Mouse (Mus musculus) hindbrain, embryonic 12.5 days (tissue): Measurements from ENCODE around the gene Satb2. TPM values are rescaled to one million over a fixed set of nuclear protein-coding genes. Genes with fewer than 3 reads are reported as not detected.

Source experiments
- ATAC-seq: fragments of 200-750 bp; cut with Nextera tagmentation; 2 replicates; pipeline ENCODE4 v1.8.0; 2017; ENCODE audit warnings: moderate TSS enrichment; ENCODE audit not compliant: low FRiP score
- H3K27ac ChIP-seq: fragments of 300-500 bp; sonication (generic); 2 replicates; pipeline ENCODE4 v1.5.1; 2016; ENCODE audit warnings: mild to moderate bottlenecking
- H3K27me3 ChIP-seq: fragments of 300-500 bp; sonication (generic); 2 replicates; pipeline ENCODE4 v1.6.1; 2016; ENCODE audit warnings: mild to moderate bottlenecking
- H3K36me3 ChIP-seq: fragments of 300-500 bp; sonication (generic); 2 replicates; pipeline ENCODE4 v1.6.1; 2016; ENCODE audit warnings: mild to moderate bottlenecking
- H3K4me1 ChIP-seq: fragments of 300-500 bp; sonication (generic); 2 replicates; pipeline ENCODE4 v1.6.1; 2016
- H3K4me2 ChIP-seq: fragments of 300-500 bp; sonication (generic); replicated peaks from 2 replicates; pipeline ENCODE4 v1.6.1; 2016; ENCODE audit warnings: mild to moderate bottlenecking
- H3K4me3 ChIP-seq: fragments of 300-500 bp; sonication (generic); 2 replicates; pipeline ENCODE4 v1.5.1; 2016; ENCODE audit warnings: mild to moderate bottlenecking
- H3K9ac ChIP-seq: fragments of 300-500 bp; sonication (generic); 2 replicates; pipeline ENCODE4 v1.6.1; 2016; ENCODE audit warnings: mild to moderate bottlenecking, moderate library complexity
- H3K9me3 ChIP-seq: fragments of 300-500 bp; sonication (generic); replicated peaks from 2 replicates; pipeline ENCODE4 v1.6.1; 2016; ENCODE audit warnings: mild to moderate bottlenecking
- WGBS: fragments of 180-500 bp; shearing (Covaris S2); methylation state at CpG from one replicate; pipeline ENCODE4 v1.1.7; 2016; 5-methylcytosine and 5-hydroxymethylcytosine counted together
- polyA plus RNA-seq: library from polyadenylated mRNA; unstranded; fragments of >200 nt; fragmentation: Nextera tagmentation; extraction: Ambion mirVana; gene quantifications from 2 replicates; pipeline ENCODE4 v1.2.1, GENCODE M21; 2016

Gene Satb2
- polyA plus RNA-seq, 1 experiment from 2014 or later: 0.98 TPM

DNA sequence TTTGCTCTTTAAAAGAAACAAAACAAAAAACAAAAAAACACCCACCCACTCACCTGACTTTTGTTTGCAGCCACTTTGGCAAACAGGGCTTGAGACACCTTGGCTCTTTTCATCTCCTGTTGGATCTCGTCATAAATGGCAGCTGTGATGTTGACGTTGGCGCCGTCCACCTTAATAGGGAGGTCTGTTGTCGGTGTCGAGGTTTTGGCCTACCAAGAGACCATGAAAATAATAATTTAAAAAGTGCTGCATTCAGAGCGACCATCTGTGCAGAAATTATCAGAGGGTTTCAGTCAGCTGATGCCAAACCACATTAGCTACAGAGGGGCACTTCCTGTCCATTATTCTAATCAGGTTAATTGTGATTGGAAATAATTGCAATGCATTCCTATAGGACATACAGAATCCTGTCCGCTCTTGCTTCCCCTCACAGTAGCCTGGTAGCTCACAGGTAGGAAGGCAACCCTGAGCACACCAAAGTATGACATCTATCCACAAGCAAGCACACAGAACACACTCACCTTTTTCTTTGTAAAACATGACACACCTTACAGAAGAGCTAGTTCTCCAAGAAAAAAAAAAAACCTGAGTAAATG lies 132.8 kb downstream of the Satb2 start:
- Histone ChIP-seq H3K9ac (no peak overlapping the region), H3K27ac (no peak overlapping the region), H3K36me3 (no peaks in the 10 kb centered on the region), H3K9me3 (no peaks in the 10 kb centered on the region), H3K4me1 (peaks cover 8% of the 10 kb centered on the region), H3K4me2 (no peak overlapping the region), H3K4me3 (no peak overlapping the region), H3K27me3 (no peaks in the 10 kb centered on the region)
- WGBS: 71% methylated on average over 8 of the region's 8 CpGs
- peak; percentile 65 for ATAC-seq

GRCm38 (mm10) chr1:56844551-56845330 lies 133.7 kb downstream of the Satb2 start:
- no peaks in the 10 kb centered on the region for H3K9me3 ChIP-seq
- WGBS: 11% methylated on average over 10 of the region's 10 CpGs
- peak; percentile 61 for ATAC-seq
- no peaks in the 10 kb centered on the region for H3K36me3 ChIP-seq
- no peak overlapping the region for H3K4me3 ChIP-seq
- H3K9ac ChIP-seq: no peak overlapping the region
- H3K4me1 ChIP-seq: peaks cover 8% of the 10 kb centered on the region
- H3K27ac ChIP-seq: no peak overlapping the region
- peak overlapping the region; percentile 24; the same call in 1 of the 2 replicates for H3K4me2 ChIP-seq
- no peaks in the 10 kb centered on the region for H3K27me3 ChIP-seq

DNA sequence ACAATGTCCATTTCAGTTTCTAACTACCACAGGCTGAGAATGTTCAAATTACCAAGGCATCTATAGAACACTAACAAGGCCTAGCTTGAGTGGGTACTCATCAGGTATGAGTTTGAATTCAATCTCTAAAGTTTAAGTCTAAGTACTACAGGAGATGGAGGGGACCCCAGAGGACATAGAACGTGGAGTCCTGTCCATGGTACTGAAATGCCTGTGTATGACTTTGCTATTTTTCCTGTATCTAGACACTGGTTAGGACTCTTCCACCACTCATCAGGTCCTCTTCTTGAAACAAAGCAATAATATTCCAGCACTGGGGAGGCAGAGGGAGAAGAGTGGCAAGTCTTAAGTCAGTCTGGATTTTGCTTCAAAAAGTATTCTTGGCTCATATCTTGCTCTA lies 139.5 kb downstream of the Satb2 start:
- H3K36me3 ChIP-seq: no peaks in the 10 kb centered on the region
- no peak overlapping the region for H3K4me3 ChIP-seq
- no peak overlapping the region for H3K4me2 ChIP-seq
- peaks cover 18% of the 10 kb centered on the region for H3K4me1 ChIP-seq
- ATAC-seq: no peak
- H3K9me3 ChIP-seq: no peaks in the 10 kb centered on the region
- no peak overlapping the region for H3K27ac ChIP-seq
- 66% methylated on average over 1 of the region's 1 CpGs for WGBS
- no peak overlapping the region for H3K9ac ChIP-seq
- no peaks in the 10 kb centered on the region for H3K27me3 ChIP-seq

DNA sequence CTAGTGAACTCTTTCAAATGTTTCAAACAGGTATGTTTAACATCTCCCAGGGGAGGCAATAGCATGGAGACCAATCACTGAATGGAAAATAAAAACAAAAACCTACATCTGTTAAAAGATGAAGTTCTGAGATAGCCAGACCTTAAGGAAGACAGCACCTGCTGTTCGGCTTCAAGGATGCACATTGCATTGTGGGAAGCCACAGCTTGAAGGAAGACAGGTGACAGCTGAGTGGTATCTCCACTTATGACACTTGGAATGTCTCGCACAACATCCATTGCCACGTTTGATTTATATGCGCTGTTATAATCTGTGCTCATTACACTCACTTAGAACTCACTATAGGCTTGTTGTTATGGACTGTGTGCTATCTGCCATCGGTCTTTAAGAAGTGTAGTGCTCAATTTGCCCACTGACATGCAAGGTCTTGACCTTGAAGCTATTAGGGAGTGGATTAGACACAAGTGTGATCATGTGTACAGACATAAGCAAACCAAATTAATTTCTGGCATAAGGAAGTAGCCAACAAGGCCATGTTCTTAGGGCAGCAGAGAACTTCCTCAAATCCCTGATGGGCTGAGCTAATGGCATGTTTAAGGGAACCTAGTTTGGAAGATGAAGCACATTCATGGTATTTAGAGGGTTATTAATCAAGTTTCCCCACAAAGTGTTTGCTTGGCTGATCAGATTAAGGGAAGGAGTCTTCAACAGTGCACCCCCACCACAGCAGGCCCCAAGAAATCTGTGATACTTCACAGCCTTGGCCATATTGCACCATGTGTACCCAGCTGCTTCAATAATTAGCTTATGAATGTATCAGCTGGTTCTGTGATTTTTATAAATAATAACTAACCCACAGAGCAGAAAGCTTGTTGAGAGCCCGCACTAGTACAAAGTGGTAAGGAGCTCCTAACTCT lies 144.2 kb downstream of the Satb2 start:
- Histone ChIP-seq H3K9me3 (no peaks in the 10 kb centered on the region), H3K36me3 (no peaks in the 10 kb centered on the region), H3K4me2 (no peak overlapping the region), H3K27me3 (no peaks in the 10 kb centered on the region), H3K9ac (no peak overlapping the region), H3K4me3 (no peak overlapping the region), H3K27ac (peak overlapping the region; percentile 71; the same call in 1 of the 2 replicates), H3K4me1 (peaks cover 26% of the 10 kb centered on the region)
- WGBS: 63% methylated on average over 6 of the region's 6 CpGs
- peak; percentile 67 for ATAC-seq

- 12% methylated on average over 6 of the region's 6 CpGs for WGBS
- Histone ChIP-seq H3K4me2 (no peak overlapping the region), H3K4me3 (no peak overlapping the region), H3K9me3 (no peaks in the 10 kb centered on the region), H3K27ac (peak overlapping the region; percentile 71; the same call in 1 of the 2 replicates), H3K9ac (no peak overlapping the region), H3K27me3 (no peaks in the 10 kb centered on the region), H3K4me1 (peaks cover 26% of the 10 kb centered on the region), H3K36me3 (no peaks in the 10 kb centered on the region)
- ATAC-seq: peak; percentile 92
Observed at GRCm38 (mm10) chr1:56833307-56833706, 145.1 kb downstream of the Satb2 start.

DNA sequence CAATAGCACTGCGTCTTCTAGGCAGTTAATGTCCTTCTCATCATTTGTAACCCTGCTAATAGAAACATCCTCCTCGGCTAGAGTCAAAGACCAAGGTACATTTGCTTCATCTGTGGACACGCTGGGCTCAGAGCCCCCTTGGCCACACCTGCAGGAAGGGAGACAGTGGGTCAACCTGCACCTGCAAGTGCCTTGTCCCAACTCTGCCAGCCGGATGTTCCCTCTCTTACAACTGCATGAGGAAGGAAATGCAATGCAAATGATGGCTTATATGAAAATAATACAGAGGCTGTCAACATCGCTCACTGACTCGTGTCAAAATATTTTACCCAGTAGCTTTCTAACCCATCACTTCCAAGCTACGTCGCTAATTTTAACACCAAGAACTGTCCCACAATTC lies 145.7 kb downstream of the Satb2 start:
- Histone ChIP-seq H3K4me2 (no peak overlapping the region), H3K9me3 (no peaks in the 10 kb centered on the region), H3K4me1 (peaks cover 26% of the 10 kb centered on the region), H3K9ac (no peak overlapping the region), H3K27me3 (no peaks in the 10 kb centered on the region), H3K36me3 (no peaks in the 10 kb centered on the region), H3K27ac (peak overlapping the region; percentile 71), H3K4me3 (no peak overlapping the region)
- ATAC-seq: no peak
- 67% methylated on average over 8 of the region's 8 CpGs for WGBS

DNA sequence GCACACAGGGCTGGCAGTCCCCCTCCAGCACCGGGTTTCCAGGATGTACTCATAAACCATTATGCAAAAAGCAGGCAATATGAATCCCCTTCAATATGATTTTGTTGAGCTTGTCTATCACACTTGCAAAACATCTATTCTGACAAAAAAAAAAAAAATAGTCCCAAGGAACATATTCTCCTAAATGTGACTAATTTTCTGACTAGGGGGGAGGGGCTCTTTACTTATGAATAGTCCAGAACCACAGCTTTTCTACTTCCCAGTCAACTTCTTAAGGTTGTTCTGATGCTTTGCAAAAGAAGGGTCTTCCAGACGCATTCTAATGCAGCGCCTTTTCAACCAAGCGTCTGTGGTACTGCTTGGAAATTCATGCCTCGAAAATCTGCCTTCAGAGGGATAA lies 155.7 kb downstream of the Satb2 start:
- Histone ChIP-seq H3K36me3 (no peaks in the 10 kb centered on the region), H3K4me2 (no peak overlapping the region), H3K4me1 (no peaks in the 10 kb centered on the region), H3K4me3 (no peak overlapping the region), H3K27me3 (no peaks in the 10 kb centered on the region), H3K9me3 (no peaks in the 10 kb centered on the region), H3K27ac (no peak overlapping the region), H3K9ac (no peak overlapping the region)
- ATAC-seq: no peak
- WGBS: 87% methylated on average over 5 of the region's 5 CpGs

GRCm38 (mm10) chr1:56822025-56822424 lies 156.4 kb downstream of the Satb2 start:
- WGBS: 92% methylated on average over 3 of the region's 3 CpGs
- Histone ChIP-seq H3K27ac (no peak overlapping the region), H3K9ac (no peak overlapping the region), H3K4me3 (no peak overlapping the region), H3K36me3 (no peaks in the 10 kb centered on the region), H3K9me3 (no peaks in the 10 kb centered on the region), H3K4me2 (no peak overlapping the region), H3K27me3 (no peaks in the 10 kb centered on the region), H3K4me1 (no peaks in the 10 kb centered on the region)
- no peak for ATAC-seq

GRCm38 (mm10) chr1:56813506-56813905 lies 164.9 kb downstream of the Satb2 start:
- H3K4me2 ChIP-seq: no peak overlapping the region
- no peaks in the 10 kb centered on the region for H3K27me3 ChIP-seq
- no peak overlapping the region for H3K4me3 ChIP-seq
- no peaks in the 10 kb centered on the region for H3K36me3 ChIP-seq
- H3K9ac ChIP-seq: no peak overlapping the region
- H3K4me1 ChIP-seq: no peaks in the 10 kb centered on the region
- H3K9me3 ChIP-seq: no peaks in the 10 kb centered on the region
- H3K27ac ChIP-seq: no peak overlapping the region
- ATAC-seq: no peak

- 88% methylated on average over 4 of the region's 4 CpGs for WGBS
- Histone ChIP-seq H3K4me3 (no peak overlapping the region), H3K4me2 (no peak overlapping the region), H3K36me3 (no peaks in the 10 kb centered on the region), H3K9me3 (no peaks in the 10 kb centered on the region), H3K27me3 (no peaks in the 10 kb centered on the region), H3K9ac (no peak overlapping the region), H3K27ac (no peak overlapping the region), H3K4me1 (no peaks in the 10 kb centered on the region)
- no peak for ATAC-seq
Observed at GRCm38 (mm10) chr1:56812961-56813360, 165.5 kb downstream of the Satb2 start.

DNA sequence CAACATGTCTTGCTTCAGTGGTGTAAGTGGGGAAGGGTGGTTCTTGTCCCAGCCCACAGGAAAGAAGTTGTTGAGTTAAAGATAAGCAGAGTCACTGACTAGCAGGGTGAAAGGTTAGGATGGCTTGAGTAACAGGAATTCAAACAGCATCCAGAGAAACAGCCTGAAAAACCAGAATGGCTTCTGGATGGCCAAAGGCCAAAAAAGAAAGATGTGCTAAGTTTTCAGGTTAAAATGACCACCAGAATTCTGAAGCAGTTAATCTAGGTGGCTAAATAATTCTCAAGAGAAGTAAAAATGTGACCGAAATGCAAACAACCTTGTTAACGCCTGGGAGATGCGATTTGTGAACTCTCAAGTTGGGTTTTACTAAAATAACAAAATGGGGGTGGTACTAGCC lies 167.0 kb downstream of the Satb2 start:
- Histone ChIP-seq H3K9me3 (no peaks in the 10 kb centered on the region), H3K9ac (no peak overlapping the region), H3K4me2 (no peak overlapping the region), H3K27me3 (no peaks in the 10 kb centered on the region), H3K27ac (no peak overlapping the region), H3K36me3 (no peaks in the 10 kb centered on the region), H3K4me1 (no peaks in the 10 kb centered on the region), H3K4me3 (no peak overlapping the region)
- ATAC-seq: no peak
- WGBS: 94% methylated on average over 3 of the region's 3 CpGs

GRCm38 (mm10) chr1:56806006-56806405 lies 172.4 kb downstream of the Satb2 start:
- no peaks in the 10 kb centered on the region for H3K9me3 ChIP-seq
- no peaks in the 10 kb centered on the region for H3K4me1 ChIP-seq
- H3K36me3 ChIP-seq: no peaks in the 10 kb centered on the region
- no peak overlapping the region for H3K27ac ChIP-seq
- H3K9ac ChIP-seq: no peak overlapping the region
- WGBS: 88% methylated on average over 5 of the region's 5 CpGs
- no peak overlapping the region for H3K4me3 ChIP-seq
- no peaks in the 10 kb centered on the region for H3K27me3 ChIP-seq
- no peak for ATAC-seq
- H3K4me2 ChIP-seq: no peak overlapping the region
